Mouse (Mus musculus) embryo, embryonic 11.5 days (tissue): ENCODE data around the gene Flii.

Source experiments
- DNase-seq: peaks from one replicate; pipeline ENCODE4 v3.0.0-alpha.2; 2012; ENCODE audit warnings: low read depth, low spot score

The Flii gene

DNA sequence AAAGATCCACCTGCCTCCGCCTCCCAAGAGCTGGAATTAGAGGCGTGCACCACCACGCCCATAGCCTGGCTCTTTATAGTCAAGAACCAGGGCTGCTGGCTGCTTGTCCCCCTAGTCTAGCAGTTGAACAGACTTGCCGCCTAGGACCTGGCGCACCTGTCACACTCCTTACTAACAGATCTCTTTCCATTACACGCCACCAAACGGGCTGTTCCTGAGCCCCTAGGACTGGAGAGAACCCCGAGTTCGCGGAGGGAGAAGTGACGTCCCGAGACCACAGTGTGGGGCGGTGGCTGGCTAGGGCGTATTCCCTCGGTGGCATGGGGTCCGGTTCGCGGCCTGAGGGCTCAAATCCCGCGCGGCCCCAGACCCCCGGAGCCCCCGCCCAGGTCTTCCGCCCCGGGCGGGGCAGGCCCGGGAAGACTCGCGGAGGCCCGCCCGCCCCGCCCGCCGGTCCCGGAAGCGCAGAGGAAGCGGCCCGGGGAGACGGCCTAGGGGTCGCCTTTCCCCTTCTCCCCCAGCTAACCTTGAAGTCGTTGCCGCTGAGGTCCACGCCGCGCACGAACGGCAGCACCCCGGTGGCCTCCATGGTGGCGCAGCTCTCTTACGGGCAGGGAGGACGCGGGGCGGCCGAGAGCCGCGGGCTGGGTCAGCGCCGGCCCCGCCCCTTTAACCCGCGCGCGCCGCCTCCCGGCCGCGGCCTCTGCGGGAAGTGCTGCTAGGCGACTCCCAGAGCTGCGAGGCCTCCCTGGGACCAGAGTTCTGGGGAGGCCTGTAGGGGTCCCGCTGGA is at the start of gene Flii:
Gene Flii (minus strand): TSS at position 663 of the 791 bp plus-strand sequence.
- peak; percentile 67 for DNase-seq

DNA sequence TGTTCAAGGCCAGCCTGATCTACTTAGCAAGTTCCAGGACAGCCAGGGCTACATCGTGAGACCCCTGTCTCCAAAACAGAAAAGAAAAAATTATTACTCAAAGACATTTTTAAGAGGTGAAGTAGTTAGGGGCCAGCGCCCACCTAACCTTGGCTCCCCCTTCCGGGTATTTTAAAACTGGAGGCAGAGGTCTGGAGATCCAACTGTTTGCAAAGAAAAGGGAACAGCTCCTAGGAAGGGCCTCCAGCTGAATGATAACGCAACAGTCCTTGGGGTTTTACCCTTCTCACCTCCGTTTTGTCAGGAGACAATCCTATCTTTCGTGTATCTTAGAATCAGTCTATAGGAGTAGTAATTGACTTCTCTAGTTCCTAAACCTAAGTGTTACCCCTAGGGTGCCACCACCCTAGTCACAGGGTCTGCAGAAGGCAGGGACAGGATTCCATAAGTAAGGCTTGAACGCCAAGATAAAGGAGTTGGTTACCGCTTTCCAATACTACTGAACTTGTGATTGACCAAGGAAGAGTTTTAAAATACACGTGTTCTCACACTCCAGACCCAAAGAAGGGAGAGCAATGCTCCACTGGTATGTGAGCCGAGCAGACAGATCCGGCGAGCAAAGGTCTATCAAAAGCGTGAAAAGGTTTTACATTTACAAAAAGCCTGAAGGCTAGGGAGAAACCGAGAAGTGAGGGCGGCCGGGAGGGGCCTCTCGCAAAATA is 49.2 kb upstream of the Flii start:
- DNase-seq, result no peak

- no peak for DNase-seq
Measured at GRCm38 (mm10) chr11:60775578-60775977, 48.5 kb upstream of the Flii start.

DNA sequence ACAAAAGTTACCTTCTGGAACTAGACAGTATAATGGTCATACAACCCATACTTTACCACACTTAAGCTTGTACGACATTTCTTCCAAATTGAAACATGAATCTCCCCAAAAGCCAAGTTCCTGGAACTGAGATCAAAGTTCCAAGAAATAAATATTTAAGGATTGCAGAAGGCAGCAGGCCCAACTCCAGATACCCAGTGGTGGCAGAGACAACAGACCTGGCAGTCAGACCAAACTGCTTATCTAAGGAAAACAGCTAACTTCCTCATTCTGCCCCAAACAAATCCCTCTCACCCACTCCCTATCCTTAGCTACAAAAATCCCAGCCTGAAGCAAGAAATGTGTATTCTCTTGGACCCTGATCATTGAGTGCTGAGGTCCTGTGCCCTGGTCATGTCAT is 47.8 kb upstream of the Flii start:
- DNase-seq, result no peak

GRCm38 (mm10) chr11:60774158-60774689 is 47.2 kb upstream of the Flii start:
- DNase-seq, result no peak

DNA sequence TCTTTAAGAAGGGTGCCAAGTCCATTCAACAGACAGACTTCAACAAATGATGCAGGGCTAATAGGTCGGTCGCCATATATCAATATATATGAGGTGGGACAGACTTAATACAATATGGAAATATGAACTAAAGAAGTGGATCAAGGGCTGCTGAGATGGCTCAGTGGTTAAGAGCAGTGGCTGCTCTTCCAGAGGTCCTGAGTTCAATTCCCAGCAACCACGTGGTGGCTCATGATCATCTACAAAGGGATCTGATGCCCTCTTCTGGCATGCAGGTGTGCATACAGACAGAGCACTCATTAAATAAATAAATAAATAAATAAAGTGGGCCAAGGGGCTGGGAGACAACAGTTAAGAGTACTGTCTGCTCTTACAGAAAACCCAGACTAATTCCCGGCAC is 45.1 kb upstream of the Flii start:
- DNase-seq, result no peak

DNA sequence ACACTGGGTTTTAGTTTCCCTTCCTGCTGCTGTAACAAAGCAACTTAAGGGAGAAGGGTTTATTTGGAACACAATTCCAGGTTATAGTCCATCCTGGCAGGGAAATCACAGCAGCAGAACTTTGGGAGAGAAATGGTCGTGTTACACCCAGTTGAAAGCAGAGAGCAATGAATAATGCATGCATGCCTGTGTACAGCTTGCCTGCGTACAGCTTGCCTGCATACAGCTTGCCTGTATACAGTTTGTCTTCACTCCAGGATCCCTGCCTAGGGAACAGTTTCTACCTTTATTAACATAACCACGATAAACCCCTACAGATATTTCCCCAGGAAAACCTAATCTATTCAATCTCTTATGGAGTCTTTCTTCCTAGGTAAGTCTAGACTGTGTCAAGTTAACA is 43.7 kb upstream of the Flii start:
- no peak for DNase-seq

DNA sequence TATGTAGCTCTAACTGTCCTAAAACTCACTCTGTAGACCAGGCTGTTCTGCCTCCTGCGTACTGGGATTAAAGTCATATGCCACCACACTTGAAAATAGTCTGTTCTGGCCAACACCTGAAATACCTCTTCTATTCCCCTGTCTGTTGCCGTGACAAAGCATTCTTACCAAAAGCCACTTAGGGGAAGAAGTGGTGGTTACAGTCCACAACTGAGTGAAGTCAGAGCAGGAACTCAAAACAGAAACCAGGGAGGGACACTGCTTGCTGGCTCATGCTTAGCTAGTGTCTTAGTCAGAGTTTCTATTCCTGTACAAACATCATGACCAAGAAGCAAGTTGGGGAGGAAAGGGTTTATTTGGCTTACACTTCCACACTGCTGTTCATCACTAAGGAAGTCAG is 42.3 kb upstream of the Flii start:
- no peak for DNase-seq

- no peak for DNase-seq
Measured at GRCm38 (mm10) chr11:60766969-60767368, 39.9 kb upstream of the Flii start.

GRCm38 (mm10) chr11:60761681-60762080 is 34.6 kb upstream of the Flii start:
- DNase-seq, result no peak

DNA sequence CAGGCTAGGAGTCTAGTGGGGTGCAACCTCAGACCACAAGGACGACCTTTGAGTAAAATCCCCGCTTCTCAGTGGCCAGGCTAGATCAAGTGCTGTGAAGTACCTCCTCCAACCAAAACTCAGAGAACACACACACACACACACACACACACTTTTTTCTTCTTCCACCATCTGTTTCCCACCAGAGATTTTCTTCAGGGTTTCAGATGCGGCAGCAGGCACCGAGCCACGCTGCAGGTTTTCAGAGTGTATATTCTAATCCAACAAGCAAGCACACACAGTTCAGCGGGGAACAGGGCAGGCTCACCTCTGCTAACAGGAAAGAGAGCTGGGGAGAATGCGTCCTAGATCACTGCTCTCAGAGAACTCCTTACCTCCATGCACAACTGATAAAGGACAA is 28.5 kb upstream of the Flii start:
- no peak for DNase-seq

DNA sequence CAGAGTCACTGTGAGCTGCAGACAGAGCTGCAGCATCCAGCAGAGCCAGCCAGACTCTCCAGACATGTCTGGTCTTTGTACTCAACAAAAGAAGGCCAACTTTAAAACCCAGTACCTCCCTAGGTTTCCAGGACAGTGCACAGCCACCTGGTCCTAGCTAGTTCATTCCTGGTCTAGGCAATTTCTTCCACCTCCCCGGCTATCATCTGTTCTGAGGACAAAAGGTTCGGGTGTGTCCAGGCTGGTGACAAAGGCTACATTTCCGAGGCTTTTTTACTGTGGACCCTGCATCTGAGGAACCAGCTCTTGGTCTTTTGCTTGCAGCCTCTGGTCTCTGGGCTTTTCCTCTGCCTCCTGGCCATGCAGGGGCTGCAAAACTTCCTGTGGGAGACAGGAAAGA is 13.3 kb upstream of the Flii start:
- DNase-seq, result no peak

DNA sequence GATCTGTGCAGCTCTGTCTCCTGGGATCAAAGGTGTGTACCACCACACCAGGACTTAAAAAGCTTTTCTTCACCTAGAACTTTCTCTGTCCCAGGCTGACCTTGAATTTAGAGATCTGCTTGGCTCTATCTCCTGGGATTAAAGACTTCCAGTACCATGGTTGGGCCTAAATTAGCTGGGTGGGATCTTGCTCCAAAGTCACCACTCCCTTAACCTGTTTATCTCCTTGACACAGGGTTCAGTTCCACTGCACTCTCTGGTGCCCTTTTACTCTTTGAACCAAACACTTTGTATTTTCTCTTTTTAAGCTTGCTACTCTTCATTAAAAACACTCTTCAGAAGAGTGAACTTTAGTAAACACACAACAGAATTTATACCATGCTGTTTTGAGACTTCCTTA is 10.4 kb upstream of the Flii start:
- DNase-seq, result no peak

- DNase-seq, result no peak
Measured at GRCm38 (mm10) chr11:60736491-60736890, 9.4 kb upstream of the Flii start.

DNA sequence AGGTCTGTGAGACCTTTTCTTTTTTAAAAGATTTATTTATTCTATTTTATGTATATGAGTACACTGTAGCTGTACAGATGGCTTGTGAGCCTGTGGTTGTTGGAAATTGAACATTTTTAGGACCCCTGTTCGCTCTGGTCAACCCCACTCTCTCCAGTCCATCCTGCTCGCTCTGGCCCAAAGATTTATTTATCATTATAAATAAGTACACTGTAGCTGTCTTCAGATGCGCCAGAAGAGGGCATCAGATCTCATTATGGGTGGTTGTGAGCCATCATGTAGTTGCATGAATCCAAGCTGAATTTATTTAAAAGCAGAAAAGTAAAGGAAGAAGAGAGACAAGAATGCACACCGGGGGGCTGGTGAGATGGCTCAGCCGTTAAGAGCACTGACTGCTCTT is 8.1 kb upstream of the Flii start:
- no peak for DNase-seq

GRCm38 (mm10) chr11:60734206-60734605 is 7.1 kb upstream of the Flii start:
- no peak for DNase-seq

DNA sequence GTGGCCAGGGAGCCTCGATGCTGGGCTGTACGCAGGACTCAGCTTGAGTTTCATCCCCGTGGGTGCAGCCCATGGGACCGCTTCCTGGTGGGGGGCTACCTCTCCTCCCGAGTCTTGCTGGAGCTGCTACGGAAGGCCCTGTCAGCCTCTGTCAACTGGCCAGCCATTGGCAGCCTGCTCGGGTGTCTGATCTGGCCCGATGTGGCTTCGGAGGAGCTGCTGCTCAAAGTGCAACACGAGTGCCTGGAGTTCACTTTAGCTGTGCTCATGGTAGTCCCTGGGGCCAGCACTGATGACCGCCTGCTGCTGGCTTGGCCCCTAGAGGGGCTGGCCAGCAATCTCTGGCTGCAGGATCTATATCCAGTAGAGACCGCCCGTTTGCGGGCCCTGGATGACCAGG is 4.2 kb upstream of the Flii start:
- DNase-seq, result no peak

DNA sequence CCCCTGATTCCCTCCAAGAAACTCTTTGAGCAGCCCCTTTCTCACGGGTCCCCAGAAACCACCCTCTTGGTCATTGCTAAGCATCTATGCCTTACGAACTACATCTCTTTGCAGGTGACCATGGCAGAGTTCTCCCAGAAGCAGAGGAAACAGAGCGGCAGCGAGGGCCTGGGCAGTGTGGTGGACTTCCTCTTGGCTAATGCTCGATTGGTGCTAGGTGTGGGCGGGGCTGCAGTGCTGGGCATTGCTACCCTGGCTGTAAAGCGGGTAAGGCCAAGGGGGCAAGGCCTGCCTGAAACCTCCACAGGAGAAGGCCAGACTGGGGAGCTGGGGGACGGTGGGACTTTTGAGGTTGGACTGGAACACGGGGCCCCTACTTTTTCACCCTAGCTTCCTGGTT is 3.1 kb upstream of the Flii start:
- no peak for DNase-seq

DNA sequence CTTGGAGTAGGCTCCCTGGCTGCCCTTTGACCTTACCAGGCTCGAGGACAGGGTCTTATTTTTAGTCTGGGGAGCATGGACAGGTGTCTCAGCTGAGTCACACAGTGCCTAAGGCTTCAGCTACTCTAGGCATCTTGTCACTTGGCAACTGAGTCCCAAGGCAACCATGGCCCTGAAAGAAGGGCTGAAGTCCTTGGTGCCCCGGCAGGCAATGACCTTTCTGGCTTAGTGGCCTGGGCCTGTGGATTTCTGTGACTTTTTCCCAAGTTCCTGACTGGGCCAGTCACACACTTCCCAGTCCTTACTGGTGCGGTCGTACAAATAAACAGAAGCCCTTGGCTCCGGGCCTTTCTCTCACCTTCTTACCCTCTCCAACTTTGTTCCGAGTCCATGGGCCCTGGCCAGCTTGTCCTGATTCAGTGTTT is 2.2 kb upstream of the Flii start:
- no peak for DNase-seq

DNA sequence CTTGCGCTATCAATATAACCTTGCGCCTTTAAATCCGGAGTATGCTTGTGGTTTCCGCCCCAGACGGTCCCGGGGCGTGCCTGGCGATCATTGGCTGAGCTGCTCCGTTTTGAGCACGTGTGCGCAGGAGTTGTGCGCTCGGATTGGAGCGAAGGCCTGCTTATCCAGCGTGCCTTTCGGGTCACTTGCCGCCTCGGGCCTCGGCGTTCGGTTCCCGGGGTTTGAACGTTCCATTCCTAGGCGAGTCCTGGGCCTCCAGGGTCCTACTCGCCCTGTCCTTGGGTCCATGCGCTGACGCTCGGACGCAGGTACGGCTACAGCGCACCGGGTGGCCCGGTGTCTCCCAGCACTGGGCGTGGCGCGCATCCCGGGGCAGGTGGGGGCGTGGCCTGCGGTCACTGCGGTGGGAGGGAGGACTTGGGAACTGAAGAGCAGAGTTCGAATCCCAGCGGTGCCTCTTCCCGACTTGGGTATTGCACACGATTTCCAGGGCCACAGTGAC is 1.2 kb upstream of the Flii start, which contains the start of gene Mief2:
Gene Mief2 (plus strand): TSS at position 139 of the 502 bp plus-strand sequence.
- DNase-seq, result peak; percentile 90

GRCm38 (mm10) chr11:60727392-60728140 is 503 bp upstream of the Flii start:
- peak; percentile 7 for DNase-seq

- DNase-seq, result no peak
Measured at GRCm38 (mm10) chr11:60719263-60719662, 7.8 kb downstream of the Flii start.
